Mouse (Mus musculus) Patski (cell line): ENCODE measurements around the gene Zfp979. TPM values are rescaled to one million over a fixed set of nuclear protein-coding genes. Genes with fewer than 3 reads are reported as not detected.
"Not testable (repeated sequence)": the region's sequence is repeated elsewhere in the genome, so short reads cannot be mapped to it uniquely, and the experiment has no call there.

Experiments used
- ATAC-seq: fragments of 100-300 bp; one replicate; pipeline ENCODE4 v1.8.0; 2021
- CTCF ChIA-PET: fragments of 350-600 bp; sonication (Branson Sonifier 250); formaldehyde crosslinking; loops from one replicate; lab custom pipeline; 2022; ENCODE audit warnings: inconsistent platforms; lab: Charles Lee
- POLR2A ChIA-PET: fragments of 350-600 bp; sonication (Branson Sonifier 250); formaldehyde crosslinking; loops from one replicate; lab custom pipeline; 2022; ENCODE audit warnings: antibody characterized with exemption, inconsistent platforms; lab: Charles Lee
- DNase-seq: peaks from one replicate; pipeline ENCODE4 v3.0.0-alpha.2; 2011; ENCODE audit warnings: low read depth, low spot score
- H3K27me3 ChIP-seq: fragments of 371-371 bp; one replicate; pipeline ENCODE4 v1.5.1; 2021
- CTCF ChIP-seq: fragments of 100-300 bp; IDR thresholded peaks from one replicate; pipeline ENCODE4 v1.5.1; 2021
- in situ Hi-C: fragments of 300-500 bp; cut with MboI; formaldehyde crosslinking; loops from 3 replicates; pipeline ENCODE4 v1.11.1; 2018; ENCODE audit warnings: low pct_unique_long_range_greater_than_20kb, mixed read lengths
- polyA plus RNA-seq: library from polyadenylated mRNA; unstranded; gene quantifications from one replicate; pipeline ENCODE4 v1.2.3, GENCODE M21; 2021

Gene Zfp979
- polyA plus RNA-seq, 1 experiment from 2014 or later: 0.14 TPM

GRCm38 (mm10) chr4:147586511-147587473, 55.5 kb downstream of the Zfp979 start:
- POLR2A ChIA-PET: no interaction called here
- CTCF ChIA-PET: no interaction called here
- no peak for ATAC-seq

GRCm38 (mm10) chr4:147579371-147579770, 62.9 kb downstream of the Zfp979 start:
- CTCF ChIA-PET, H3K27me3 ChIP-seq, DNase-seq, ATAC-seq, POLR2A ChIA-PET: not testable (repeated sequence)
- in situ Hi-C loops: loop anchor here (25.0 kb wide), 1 partner anchor 208 kb away; no protein-coding TSS in a partner anchor

More at GRCm38 (mm10) chr4:147586511-147587473, 55.5 kb downstream of the Zfp979 start:
- no peaks in the 10 kb centered on the region for H3K27me3 ChIP-seq
- no peak for DNase-seq
- no peak for TF ChIP-seq CTCF
- in situ Hi-C loops: loop anchor here (25.0 kb wide), 1 partner anchor 201 kb away; no protein-coding TSS in a partner anchor

- CTCF ChIA-PET, ATAC-seq, POLR2A ChIA-PET, H3K27me3 ChIP-seq, DNase-seq, in situ Hi-C loops: not testable (repeated sequence)
Measured at GRCm38 (mm10) chr4:147571156-147571555, 71.2 kb downstream of the Zfp979 start.

GRCm38 (mm10) chr4:147565426-147566220, 76.7 kb downstream of the Zfp979 start:
- TF ChIP-seq CTCF: no peak
- no peak for DNase-seq
- H3K27me3 ChIP-seq: no peaks in the 10 kb centered on the region
- no peak for ATAC-seq
- POLR2A ChIA-PET: no interaction called here
- CTCF ChIA-PET: no interaction called here
- in situ Hi-C loops: no loop called here

Other genes with a start within 250 kb of the Zfp979 start
- gene Zfp982, start 150.1 kb downstream of the Zfp979 start, polyA plus RNA-seq: not detected
- gene Gm16503, start 102.3 kb downstream of the Zfp979 start, polyA plus RNA-seq: not detected
- 0.04 TPM for gene Zfp985, start 89.2 kb downstream of the Zfp979 start, polyA plus RNA-seq
- gene Zfp534, start 60.0 kb upstream of the Zfp979 start, polyA plus RNA-seq: 0.39 TPM
- 0.19 TPM for gene Zfp984, start 167.3 kb upstream of the Zfp979 start, polyA plus RNA-seq
- 4.4 TPM for gene Zfp933, start 205.9 kb upstream of the Zfp979 start, polyA plus RNA-seq
- 14.4 TPM for gene Miip, start 226.3 kb upstream of the Zfp979 start, polyA plus RNA-seq
- 9.3 TPM for gene Fv1, start 226.5 kb upstream of the Zfp979 start, polyA plus RNA-seq